Mouse (Mus musculus) embryonic facial prominence, embryonic 14.5 days (tissue): ENCODE results near the gene Ctnnb1. TPM values are rescaled to one million over a fixed set of nuclear protein-coding genes. Genes with fewer than 3 reads are reported as not detected.

Experiments
- ATAC-seq: fragments of 200-750 bp; cut with Nextera tagmentation; 2 replicates; pipeline ENCODE4 v1.8.0; 2017; ENCODE audit warnings: low read depth, moderate number of reproducible peaks, moderate TSS enrichment
- DNase-seq: peaks from one replicate; pipeline ENCODE4 v3.0.0-alpha.2; 2015; ENCODE audit warnings: low spot score
- H3K27ac ChIP-seq: fragments of 300-500 bp; sonication (generic); replicated peaks from 2 replicates; pipeline ENCODE4 v1.5.1; 2014; ENCODE audit warnings: low read depth, mild to moderate bottlenecking, low read length, moderate library complexity
- H3K27me3 ChIP-seq: fragments of 300-500 bp; sonication (generic); replicated peaks from 2 replicates; pipeline ENCODE4 v1.6.1; 2014; ENCODE audit warnings: low read length; ENCODE audit not compliant: control insufficient read depth, insufficient read depth
- H3K36me3 ChIP-seq: fragments of 300-500 bp; sonication (generic); 2 replicates; pipeline ENCODE4 v1.6.1; 2014; ENCODE audit warnings: low read length, mixed read lengths; ENCODE audit not compliant: control insufficient read depth, insufficient read depth
- H3K4me1 ChIP-seq: fragments of 300-500 bp; sonication (generic); 2 replicates; pipeline ENCODE4 v1.6.1; 2014; ENCODE audit warnings: antibody characterized with exemption, low read length; ENCODE audit not compliant: control insufficient read depth, insufficient read depth
- H3K4me2 ChIP-seq: fragments of 300-500 bp; sonication (generic); 2 replicates; pipeline ENCODE4 v1.6.1; 2014; ENCODE audit warnings: low read depth, mild to moderate bottlenecking, low read length, moderate library complexity, mixed read lengths
- H3K4me3 ChIP-seq: fragments of 300-500 bp; sonication (generic); 2 replicates; pipeline ENCODE4 v1.5.1; 2014; ENCODE audit warnings: low read depth, mild to moderate bottlenecking, low read length
- H3K9ac ChIP-seq: fragments of 300-500 bp; sonication (generic); 2 replicates; pipeline ENCODE4 v1.6.1; 2014; ENCODE audit warnings: low read depth, mild to moderate bottlenecking, low read length, moderate library complexity, mixed read lengths
- H3K9me3 ChIP-seq: fragments of 300-500 bp; sonication (generic); 2 replicates; pipeline ENCODE4 v1.6.1; 2016; ENCODE audit warnings: low read length; ENCODE audit not compliant: control insufficient read depth
- WGBS: fragments of 180-500 bp; shearing (Covaris S2); extraction: QIAGEN DNeasy Blood & Tissue Kit; methylation state at CpG from one replicate; pipeline ENCODE4 v1.1.7; 2014; 5-methylcytosine and 5-hydroxymethylcytosine counted together
- polyA plus RNA-seq: library from polyadenylated mRNA; unstranded; fragments of >200 nt; fragmentation: Nextera tagmentation; extraction: Ambion mirVana; gene quantifications from 2 replicates; pipeline ENCODE4 v1.2.1, GENCODE M21; 2014

Gene Ctnnb1
- polyA plus RNA-seq, 1 experiment from 2014 or later: 716 TPM

- peaks cover 5% of the 10 kb centered on the region; the same call in 1 of the 2 replicates for H3K4me1 ChIP-seq
- H3K9me3 ChIP-seq: no peaks in the 10 kb centered on the region
- ATAC-seq (no peak), DNase-seq (no peak)
- no peaks in the 10 kb centered on the region for H3K27me3 ChIP-seq
- no peak overlapping the region for H3K27ac ChIP-seq
- 71% methylated on average over 8 of the region's 8 CpGs for WGBS
- no peak overlapping the region for H3K9ac ChIP-seq
- H3K4me2 ChIP-seq: no peak overlapping the region
- no peak overlapping the region for H3K4me3 ChIP-seq
- no peaks in the 10 kb centered on the region for H3K36me3 ChIP-seq
Observed at GRCm38 (mm10) chr9:120930811-120931210, 1.8 kb downstream of the Ctnnb1 start.

GRCm38 (mm10) chr9:120932371-120932770 is 3.4 kb downstream of the Ctnnb1 start:
- Histone ChIP-seq H3K9me3 (no peaks in the 10 kb centered on the region), H3K36me3 (no peaks in the 10 kb centered on the region), H3K27ac (no peak overlapping the region), H3K27me3 (no peaks in the 10 kb centered on the region), H3K9ac (no peak overlapping the region), H3K4me3 (no peak overlapping the region), H3K4me2 (no peak overlapping the region), H3K4me1 (peaks cover 17% of the 10 kb centered on the region)
- WGBS: 53% methylated on average over 6 of the region's 6 CpGs
- ATAC-seq (no peak), DNase-seq (peak; percentile 61)

GRCm38 (mm10) chr9:120932797-120933586 is 4.0 kb downstream of the Ctnnb1 start:
- H3K27me3 ChIP-seq: no peaks in the 10 kb centered on the region
- 12% methylated on average over 25 of the region's 78 CpGs for WGBS
- H3K9ac ChIP-seq: peak overlapping the region; percentile 94
- peak overlapping the region; percentile 96 for H3K27ac ChIP-seq
- peak; percentile 96 for DNase-seq
- ATAC-seq: peak; percentile 90
- peaks cover 22% of the 10 kb centered on the region for H3K4me1 ChIP-seq
- peaks cover 3% of the 10 kb centered on the region; the same call in 1 of the 2 replicates for H3K36me3 ChIP-seq
- H3K4me3 ChIP-seq: peak overlapping the region; percentile 78
- H3K4me2 ChIP-seq: peak overlapping the region; percentile 50
- H3K9me3 ChIP-seq: no peaks in the 10 kb centered on the region

GRCm38 (mm10) chr9:120933587-120933885 is 4.5 kb downstream of the Ctnnb1 start:
- WGBS: 0% methylated on average over 5 of the region's 58 CpGs
- no peaks in the 10 kb centered on the region for H3K9me3 ChIP-seq
- peak; percentile 42; the same call in 1 of the 2 replicates for ATAC-seq
- H3K36me3 ChIP-seq: peaks cover 3% of the 10 kb centered on the region; the same call in 1 of the 2 replicates
- H3K27me3 ChIP-seq: no peaks in the 10 kb centered on the region
- DNase-seq: no peak
- H3K4me1 ChIP-seq: peaks cover 26% of the 10 kb centered on the region
- peak overlapping the region; percentile 95; the same call in 1 of the 2 replicates for H3K4me2 ChIP-seq
- H3K27ac ChIP-seq: peak overlapping the region; percentile 96
- peak overlapping the region; percentile 94 for H3K9ac ChIP-seq
- H3K4me3 ChIP-seq: peak overlapping the region; percentile 78

GRCm38 (mm10) chr9:120933886-120934758 is 5.1 kb downstream of the Ctnnb1 start:
- H3K36me3 ChIP-seq: peaks cover 3% of the 10 kb centered on the region; the same call in 1 of the 2 replicates
- DNase-seq: peak; percentile 79
- 0 out of 2 replicates have a peak, but pooled peaks have one; percentile 35 for ATAC-seq

GRCm38 (mm10) chr9:120934821-120935633 is 6.0 kb downstream of the Ctnnb1 start:
- ATAC-seq (no peak), DNase-seq (no peak)

More at GRCm38 (mm10) chr9:120933886-120934758, 5.1 kb downstream of the Ctnnb1 start:
- Histone ChIP-seq H3K4me2 (peak overlapping the region; percentile 95), H3K4me3 (peak overlapping the region; percentile 78), H3K9ac (peak overlapping the region; percentile 94), H3K4me1 (peaks cover 27% of the 10 kb centered on the region), H3K27me3 (no peaks in the 10 kb centered on the region), H3K27ac (peak overlapping the region; percentile 96), H3K9me3 (no peaks in the 10 kb centered on the region)
- WGBS: under 1% methylated on average over 37 of the region's 57 CpGs

GRCm38 (mm10) chr9:120935634-120935922 is 6.6 kb downstream of the Ctnnb1 start:
- ATAC-seq: no peak
- Histone ChIP-seq H3K27ac (0 out of 2 replicates have a peak overlapping the region, but pooled peaks have one; percentile 96), H3K4me1 (peaks cover 35% of the 10 kb centered on the region), H3K36me3 (peaks cover 3% of the 10 kb centered on the region), H3K9me3 (no peaks in the 10 kb centered on the region), H3K4me3 (peak overlapping the region; percentile 78), H3K4me2 (peak overlapping the region; percentile 95), H3K9ac (peak overlapping the region; percentile 94), H3K27me3 (no peaks in the 10 kb centered on the region)
- no peak for DNase-seq
- 7% methylated on average over 4 of the region's 4 CpGs for WGBS

More at GRCm38 (mm10) chr9:120934821-120935633, 6.0 kb downstream of the Ctnnb1 start:
- peaks cover 34% of the 10 kb centered on the region for H3K4me1 ChIP-seq
- WGBS: 4% methylated on average over 14 of the region's 14 CpGs
- H3K4me3 ChIP-seq: peak overlapping the region; percentile 78
- peak overlapping the region; percentile 95 for H3K4me2 ChIP-seq
- H3K9me3 ChIP-seq: no peaks in the 10 kb centered on the region
- H3K9ac ChIP-seq: peak overlapping the region; percentile 94
- peaks cover 3% of the 10 kb centered on the region; the same call in 1 of the 2 replicates for H3K36me3 ChIP-seq
- H3K27ac ChIP-seq: peak overlapping the region; percentile 96
- no peaks in the 10 kb centered on the region for H3K27me3 ChIP-seq

- ATAC-seq (no peak), DNase-seq (peak; percentile 82)
- H3K9ac ChIP-seq: peak overlapping the region; percentile 94; the same call in 1 of the 2 replicates
- peak overlapping the region; percentile 95 for H3K4me2 ChIP-seq
- H3K4me3 ChIP-seq: peak overlapping the region; percentile 78
- H3K27me3 ChIP-seq: no peaks in the 10 kb centered on the region
- peaks cover 8% of the 10 kb centered on the region for H3K36me3 ChIP-seq
- H3K27ac ChIP-seq: 0 out of 2 replicates have a peak overlapping the region, but pooled peaks have one; percentile 9
- peaks cover 37% of the 10 kb centered on the region for H3K4me1 ChIP-seq
- 18% methylated on average over 8 of the region's 8 CpGs for WGBS
- no peaks in the 10 kb centered on the region for H3K9me3 ChIP-seq
Observed at GRCm38 (mm10) chr9:120936351-120936750, 7.3 kb downstream of the Ctnnb1 start.
